Mouse (Mus musculus) bone marrow, adult 2 months (tissue): ENCODE data around the gene Gm10643.

ENCODE experiments used
- CTCF ChIP-seq: fragments of 200-500 bp; IDR thresholded peaks from 2 replicates; pipeline ENCODE4 v1.5.1; 2011; ENCODE audit warnings: low read length, control low read depth; ENCODE audit not compliant: control insufficient read depth, insufficient read depth
- POLR2A ChIP-seq: fragments of 200-500 bp; IDR thresholded peaks from 2 replicates; pipeline ENCODE4 v1.6.1; 2011; ENCODE audit warnings: low read depth, mild to moderate bottlenecking, control low read depth, low read length, borderline replicate concordance; ENCODE audit not compliant: control insufficient read depth

GRCm38 (mm10) chr8:84044900-84045299 lies 20.0 kb downstream of the Gm10643 start, which contains the start of gene Rln3:
- TF ChIP-seq CTCF (no peak), POLR2A (no peak)
